15 mouse cellular contexts compared by ENCODE assay signal in genomic region chr8:61267061-61267460, GRCm38 (mm10). TPM values are rescaled to one million over a fixed set of nuclear protein-coding genes. Genes with fewer than 3 reads are reported as not detected.
DNase-seq lines count a peak whose midpoint lies in the region; ATAC-seq and TF ChIP-seq lines count a peak whose summit lies in the region.
"Had no signal": no experiment of that assay in that cellular context is flagged by ENCODE, and none has a peak within 500 bp of the region (broad histone marks: within the 10 kb centered on the region; RNA-seq: fewer than 3 reads in every experiment).

No protein-coding gene starts in this region.

- no peak overlapping the region for H3K9ac ChIP-seq in forebrain, embryonic 13.5 days
- H3K9ac ChIP-seq in forebrain, embryonic 12.5 days = no peak overlapping the region
- H3K9ac ChIP-seq in intestine, embryonic 14.5 days (ENCODE audit: low read length) = no peak overlapping the region
- H3K9ac ChIP-seq in intestine, embryonic 16.5 days (ENCODE audit: low read depth, low read length) = no peak overlapping the region
- no peak overlapping the region for H3K9ac ChIP-seq in midbrain, embryonic 12.5 days (replicated peaks)
- H3K9ac ChIP-seq in midbrain, postnatal 0 days (replicated peaks; ENCODE audit: low read length, poor library complexity, severe bottlenecking) = no peak overlapping the region
- no peak overlapping the region for H3K9ac ChIP-seq in stomach, embryonic 15.5 days
- H3K9ac ChIP-seq: liver, embryonic 12.5 days had no signal

- H3K27ac ChIP-seq in forebrain, embryonic 13.5 days = no peak overlapping the region
- H3K27ac ChIP-seq in forebrain, embryonic 12.5 days = no peak overlapping the region
- H3K27ac ChIP-seq in intestine, embryonic 14.5 days (ENCODE audit: low read depth) = no peak overlapping the region
- no peak overlapping the region for H3K27ac ChIP-seq in intestine, embryonic 16.5 days (ENCODE audit: low read length)
- H3K27ac ChIP-seq in midbrain, embryonic 12.5 days (replicated peaks) = no peak overlapping the region
- H3K27ac ChIP-seq in midbrain, postnatal 0 days (ENCODE audit: low read depth, low read length) = no peak overlapping the region
- no peak overlapping the region for H3K27ac ChIP-seq in stomach, embryonic 15.5 days
- H3K27ac ChIP-seq: liver, embryonic 12.5 days had no signal

- H3K36me3 ChIP-seq in forebrain, embryonic 13.5 days (ENCODE audit: poor library complexity, severe bottlenecking) = no peaks in the 10 kb centered on the region
- H3K36me3 ChIP-seq in forebrain, embryonic 12.5 days (replicated peaks) = no peaks in the 10 kb centered on the region
- H3K36me3 ChIP-seq in intestine, embryonic 14.5 days (ENCODE audit: control insufficient read depth, insufficient read depth, low read length) = no peaks in the 10 kb centered on the region
- no peaks in the 10 kb centered on the region for H3K36me3 ChIP-seq in intestine, embryonic 16.5 days (ENCODE audit: control insufficient read depth, insufficient read depth, low read length)
- no peaks in the 10 kb centered on the region for H3K36me3 ChIP-seq in midbrain, embryonic 12.5 days
- no peaks in the 10 kb centered on the region for H3K36me3 ChIP-seq in midbrain, postnatal 0 days (ENCODE audit: insufficient read depth, low read length)
- H3K36me3 ChIP-seq in stomach, embryonic 15.5 days = no peaks in the 10 kb centered on the region
- H3K36me3 ChIP-seq: liver, embryonic 12.5 days had no signal

- peaks cover 44% of the 10 kb centered on the region for H3K4me1 ChIP-seq in forebrain, embryonic 13.5 days
- H3K4me1 ChIP-seq in forebrain, embryonic 12.5 days = peaks cover 18% of the 10 kb centered on the region
- H3K4me1 ChIP-seq in intestine, embryonic 14.5 days (replicated peaks; ENCODE audit: control insufficient read depth, insufficient read depth, low read length) = peaks cover 8% of the 10 kb centered on the region; the same call in 1 of the 2 replicates
- peaks cover 20% of the 10 kb centered on the region for H3K4me1 ChIP-seq in intestine, embryonic 16.5 days (ENCODE audit: control insufficient read depth, insufficient read depth, low read length)
- peaks cover 17% of the 10 kb centered on the region for H3K4me1 ChIP-seq in midbrain, embryonic 12.5 days
- H3K4me1 ChIP-seq in midbrain, postnatal 0 days (ENCODE audit: insufficient read depth, low read length) = no peaks in the 10 kb centered on the region
- peaks cover 9% of the 10 kb centered on the region for H3K4me1 ChIP-seq in stomach, embryonic 15.5 days
- H3K4me1 ChIP-seq: liver, embryonic 12.5 days had no signal

- no peak for TF ChIP-seq CTCF in midbrain, postnatal 0 days (IDR thresholded peaks at IDR 0.05)

- no peaks in the 10 kb centered on the region for H3K27me3 ChIP-seq in forebrain, embryonic 13.5 days
- H3K27me3 ChIP-seq in forebrain, embryonic 12.5 days = no peaks in the 10 kb centered on the region
- H3K27me3 ChIP-seq in intestine, embryonic 14.5 days (replicated peaks; ENCODE audit: control insufficient read depth, insufficient read depth, low read length) = no peaks in the 10 kb centered on the region
- H3K27me3 ChIP-seq in intestine, embryonic 16.5 days (replicated peaks; ENCODE audit: control insufficient read depth, insufficient read depth, low read length) = no peaks in the 10 kb centered on the region
- no peaks in the 10 kb centered on the region for H3K27me3 ChIP-seq in midbrain, embryonic 12.5 days
- no peaks in the 10 kb centered on the region for H3K27me3 ChIP-seq in midbrain, postnatal 0 days (ENCODE audit: insufficient read depth, low read length)
- no peaks in the 10 kb centered on the region for H3K27me3 ChIP-seq in stomach, embryonic 15.5 days (replicated peaks)
- H3K27me3 ChIP-seq: liver, embryonic 12.5 days; Patski had no signal

- H3K4me3 ChIP-seq in forebrain, embryonic 13.5 days = no peak overlapping the region
- H3K4me3 ChIP-seq in forebrain, embryonic 12.5 days (replicated peaks) = no peak overlapping the region
- no peak overlapping the region for H3K4me3 ChIP-seq in intestine, embryonic 14.5 days (ENCODE audit: low read depth, low read length)
- no peak overlapping the region for H3K4me3 ChIP-seq in intestine, embryonic 16.5 days (ENCODE audit: low read length)
- no peak overlapping the region for H3K4me3 ChIP-seq in midbrain, embryonic 12.5 days
- H3K4me3 ChIP-seq in midbrain, postnatal 0 days (ENCODE audit: low read depth, low read length) = no peak overlapping the region
- no peak overlapping the region for H3K4me3 ChIP-seq in stomach, embryonic 15.5 days (replicated peaks)
- H3K4me3 ChIP-seq: liver, embryonic 12.5 days had no signal

- no peaks in the 10 kb centered on the region for H3K9me3 ChIP-seq in forebrain, embryonic 13.5 days (replicated peaks)
- no peaks in the 10 kb centered on the region for H3K9me3 ChIP-seq in forebrain, embryonic 12.5 days
- no peaks in the 10 kb centered on the region for H3K9me3 ChIP-seq in intestine, embryonic 14.5 days (ENCODE audit: control insufficient read depth, low read length)
- H3K9me3 ChIP-seq in intestine, embryonic 16.5 days (ENCODE audit: control insufficient read depth, low read length) = no peaks in the 10 kb centered on the region
- no peaks in the 10 kb centered on the region for H3K9me3 ChIP-seq in midbrain, embryonic 12.5 days
- no peaks in the 10 kb centered on the region for H3K9me3 ChIP-seq in midbrain, postnatal 0 days (ENCODE audit: low read length)
- H3K9me3 ChIP-seq in stomach, embryonic 15.5 days = no peaks in the 10 kb centered on the region
- H3K9me3 ChIP-seq: liver, embryonic 12.5 days had no signal

- no peak overlapping the region for H3K4me2 ChIP-seq in forebrain, embryonic 13.5 days
- H3K4me2 ChIP-seq in forebrain, embryonic 12.5 days = no peak overlapping the region
- H3K4me2 ChIP-seq in intestine, embryonic 14.5 days (ENCODE audit: low read length) = no peak overlapping the region
- H3K4me2 ChIP-seq in intestine, embryonic 16.5 days (ENCODE audit: low read depth, low read length) = no peak overlapping the region
- H3K4me2 ChIP-seq in midbrain, embryonic 12.5 days (replicated peaks) = no peak overlapping the region
- no peak overlapping the region for H3K4me2 ChIP-seq in midbrain, postnatal 0 days (ENCODE audit: low read depth, low read length, poor library complexity, severe bottlenecking)
- H3K4me2 ChIP-seq in stomach, embryonic 15.5 days = no peak overlapping the region
- H3K4me2 ChIP-seq: liver, embryonic 12.5 days had no signal

- no peak for DNase-seq in intestine, embryonic 14.5 days (ENCODE audit: low spot score)
- DNase-seq in midbrain, postnatal 0 days (ENCODE audit: low spot score) = no peak
- DNase-seq: adrenal gland, postnatal 36 days; cerebellum, postnatal 10 days; embryo, embryonic 11 days; kidney, adult 11 months; right cerebral cortex, adult 18-20 months; thymus, postnatal 25 days had no signal

- ATAC-seq in forebrain, embryonic 13.5 days = 0 out of 2 replicates have a peak, but pooled peaks have one; percentile 19
- ATAC-seq in forebrain, embryonic 12.5 days (ENCODE audit: low FRiP score) = no peak
- ATAC-seq in intestine, embryonic 14.5 days (replicated peaks; ENCODE audit: low FRiP score, low TSS enrichment, low read depth) = peak; percentile 53; the same call in 1 of the 2 replicates
- no peak for ATAC-seq in intestine, embryonic 16.5 days
- ATAC-seq in midbrain, embryonic 12.5 days (ENCODE audit: low FRiP score, low read depth) = 0 out of 2 replicates have a peak, but pooled peaks have one; percentile 38
- no peak for ATAC-seq in midbrain, postnatal 0 days (ENCODE audit: low FRiP score)
- peak; percentile 32; the same call in 1 of the 2 replicates for ATAC-seq in stomach, embryonic 15.5 days (ENCODE audit: insufficient read depth, low FRiP score, low read depth)
- ATAC-seq: liver, embryonic 12.5 days; Patski had no signal

- 97% methylated on average over 1 of the region's 1 CpGs for WGBS in forebrain, embryonic 13.5 days
- 95% methylated on average over 1 of the region's 1 CpGs for WGBS in forebrain, embryonic 12.5 days
- 97% methylated on average over 1 of the region's 1 CpGs for WGBS in intestine, embryonic 14.5 days
- WGBS in intestine, embryonic 16.5 days = 97% methylated on average over 1 of the region's 1 CpGs
- 100% methylated on average over 1 of the region's 1 CpGs for WGBS in midbrain, embryonic 12.5 days
- 97% methylated on average over 1 of the region's 1 CpGs for WGBS in midbrain, postnatal 0 days
- WGBS in stomach, embryonic 15.5 days = 100% methylated on average over 1 of the region's 1 CpGs

RNA-seq across cellular contexts. Expression of gene Sh3rf1, which starts 43.4 kb away (rescaled TPM):
- 31.4 and 34.5 TPM in 2 replicates for polyA plus RNA-seq in forebrain, embryonic 13.5 days (2015; fragmentation: Nextera tagmentation; extraction: Ambion mirVana)
- polyA plus RNA-seq in forebrain, embryonic 12.5 days (2016; fragmentation: Nextera tagmentation; extraction: Ambion mirVana) = 30.2 and 31.3 TPM in 2 replicates
- polyA plus RNA-seq in intestine, embryonic 14.5 days (2014; fragmentation: Nextera tagmentation; extraction: Ambion mirVana) = 12.6 and 13.8 TPM in 2 replicates
- 11.0 and 12.1 TPM in 2 replicates for polyA plus RNA-seq in intestine, embryonic 16.5 days (2015; fragmentation: Nextera tagmentation; extraction: Ambion mirVana)
- polyA plus RNA-seq in midbrain, embryonic 12.5 days (2016; fragmentation: Nextera tagmentation; extraction: Ambion mirVana) = 22.0 and 24.5 TPM in 2 replicates
- total RNA-seq in midbrain, postnatal 0 days (2014; rRNA removed) = 37.5 and 39.8 TPM in 2 replicates
- polyA plus RNA-seq in midbrain, postnatal 0 days (2015; fragmentation: Nextera tagmentation; extraction: Ambion mirVana) = 23.9 and 24.3 TPM in 2 replicates
- 11.0 and 11.4 TPM in 2 replicates for polyA plus RNA-seq in stomach, embryonic 15.5 days (2015; fragmentation: Nextera tagmentation; extraction: Ambion mirVana)

Comparison
In these comparisons a context has a peak if more than half of its experiments do, and no peak if none do; other contexts are left out.
1. ATAC-seq: peak in forebrain, embryonic 13.5 days (single experiment), intestine, embryonic 14.5 days (single experiment), midbrain, embryonic 12.5 days (single experiment) and stomach, embryonic 15.5 days (single experiment); none in forebrain, embryonic 12.5 days (single experiment), intestine, embryonic 16.5 days (single experiment) and midbrain, postnatal 0 days (single experiment).